Mouse (Mus musculus) intestine, embryonic 16.5 days (tissue): Measurements from ENCODE around the gene Ccdc158. TPM values are rescaled to one million over a fixed set of nuclear protein-coding genes. Genes with fewer than 3 reads are reported as not detected.

ENCODE experiments used
- ATAC-seq: fragments of 200-750 bp; cut with Nextera tagmentation; 2 replicates; pipeline ENCODE4 v1.8.0; 2017; ENCODE audit warnings: moderate TSS enrichment, moderate library complexity
- H3K27ac ChIP-seq: fragments of 300-500 bp; sonication (generic); 2 replicates; pipeline ENCODE4 v1.5.1; 2014; ENCODE audit warnings: mild to moderate bottlenecking, low read length
- H3K27me3 ChIP-seq: fragments of 300-500 bp; sonication (generic); replicated peaks from 2 replicates; pipeline ENCODE4 v1.6.1; 2014; ENCODE audit warnings: low read length, control low read depth, mixed read lengths; ENCODE audit not compliant: control insufficient read depth, insufficient read depth
- H3K36me3 ChIP-seq: fragments of 300-500 bp; sonication (generic); 2 replicates; pipeline ENCODE4 v1.6.1; 2014; ENCODE audit warnings: low read length, control low read depth; ENCODE audit not compliant: control insufficient read depth, insufficient read depth
- H3K4me1 ChIP-seq: fragments of 300-500 bp; sonication (generic); 2 replicates; pipeline ENCODE4 v1.6.1; 2014; ENCODE audit warnings: low read length, control low read depth, mixed read lengths; ENCODE audit not compliant: control insufficient read depth, insufficient read depth
- H3K4me2 ChIP-seq: fragments of 300-500 bp; sonication (generic); 2 replicates; pipeline ENCODE4 v1.6.1; 2014; ENCODE audit warnings: low read depth, low read length, control low read depth
- H3K4me3 ChIP-seq: fragments of 300-500 bp; sonication (generic); 2 replicates; pipeline ENCODE4 v1.5.1; 2014; ENCODE audit warnings: mild to moderate bottlenecking, low read length
- H3K9ac ChIP-seq: fragments of 300-500 bp; sonication (generic); 2 replicates; pipeline ENCODE4 v1.6.1; 2014; ENCODE audit warnings: low read depth, low read length
- H3K9me3 ChIP-seq: fragments of 300-500 bp; sonication (generic); 2 replicates; pipeline ENCODE4 v1.6.1; 2016; ENCODE audit warnings: low read length, control low read depth; ENCODE audit not compliant: control insufficient read depth
- WGBS: fragments of 180-500 bp; shearing (Covaris S2); extraction: QIAGEN DNeasy Blood & Tissue Kit; methylation state at CpG from one replicate; pipeline ENCODE4 v1.1.7; 2014; 5-methylcytosine and 5-hydroxymethylcytosine counted together
- polyA plus RNA-seq: library from polyadenylated mRNA; unstranded; fragments of >200 nt; fragmentation: Nextera tagmentation; extraction: Ambion mirVana; gene quantifications from 2 replicates; pipeline ENCODE4 v1.2.1, GENCODE M21; 2015

Ccdc158 gene
- polyA plus RNA-seq, 1 experiment from 2014 or later, result 0.88 TPM

DNA sequence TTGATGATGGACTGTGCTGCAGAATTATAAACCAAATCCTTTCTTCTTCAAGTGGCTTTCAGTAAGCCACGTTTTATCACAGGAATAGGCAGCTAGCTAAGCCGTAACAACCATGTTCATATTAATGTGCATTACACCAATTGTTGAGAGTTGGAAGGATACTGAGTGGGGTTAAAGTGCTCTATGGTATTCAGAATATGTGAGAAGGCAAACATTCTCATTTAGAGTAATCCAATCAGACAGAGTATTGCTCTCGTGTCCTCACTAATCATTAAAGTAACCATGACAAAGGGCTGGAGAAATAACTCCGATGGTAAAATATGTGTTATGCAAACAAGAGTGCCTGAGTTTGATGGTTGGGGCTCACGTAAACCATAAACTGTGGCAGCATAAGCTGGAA is 53.2 kb downstream of the Ccdc158 start:
- no peaks in the 10 kb centered on the region for H3K36me3 ChIP-seq
- no peak overlapping the region for H3K9ac ChIP-seq
- 49% methylated on average over 5 of the region's 5 CpGs for WGBS
- H3K9me3 ChIP-seq, result no peaks in the 10 kb centered on the region
- no peak overlapping the region for H3K4me3 ChIP-seq
- H3K27ac ChIP-seq, result no peak overlapping the region
- no peaks in the 10 kb centered on the region for H3K27me3 ChIP-seq
- H3K4me2 ChIP-seq, result no peak overlapping the region
- no peaks in the 10 kb centered on the region for H3K4me1 ChIP-seq
- no peak for ATAC-seq

GRCm38 (mm10) chr5:92612756-92613155 is 62.3 kb downstream of the Ccdc158 start:
- Histone ChIP-seq H3K36me3 (no peaks in the 10 kb centered on the region), H3K4me3 (no peak overlapping the region), H3K9ac (no peak overlapping the region), H3K4me1 (no peaks in the 10 kb centered on the region), H3K4me2 (no peak overlapping the region), H3K9me3 (no peaks in the 10 kb centered on the region), H3K27ac (no peak overlapping the region), H3K27me3 (no peaks in the 10 kb centered on the region)
- WGBS, result 84% methylated on average over 4 of the region's 4 CpGs
- ATAC-seq, result no peak

DNA sequence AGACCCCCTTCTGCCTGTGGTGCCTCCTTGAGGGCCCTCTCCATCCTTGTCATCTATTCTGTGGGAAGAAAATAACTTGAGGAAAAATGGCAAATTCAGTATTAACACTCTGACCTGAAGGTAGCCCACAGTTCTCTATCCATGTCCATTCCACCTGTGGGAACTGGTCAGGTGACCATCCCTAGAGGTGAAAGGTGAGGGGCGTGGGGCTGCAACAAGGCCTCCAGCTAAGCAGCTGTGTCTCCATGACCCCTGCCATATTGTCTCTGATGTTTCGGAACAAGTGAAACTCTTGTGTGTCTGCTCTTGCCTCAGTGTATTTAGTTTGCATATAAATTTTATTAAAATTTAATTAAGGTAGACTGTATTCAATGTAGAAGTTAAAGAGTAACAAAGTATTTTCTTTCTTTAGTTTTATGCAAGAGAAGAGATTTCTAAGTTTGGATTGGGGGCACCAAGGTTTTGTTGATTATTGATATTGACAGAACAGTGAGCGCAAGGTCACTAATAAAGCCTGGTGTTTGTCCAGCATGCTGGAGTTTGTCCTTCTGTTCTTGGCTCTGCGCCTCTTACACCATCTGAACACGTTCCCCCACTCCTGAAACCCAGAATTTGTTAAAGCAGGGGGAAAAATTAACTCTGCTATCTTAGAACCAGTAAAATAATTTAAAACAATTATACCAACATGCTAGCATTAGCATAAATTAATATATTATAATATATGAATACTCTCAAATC is 67.4 kb downstream of the Ccdc158 start:
- no peak for ATAC-seq
- Histone ChIP-seq H3K4me3 (no peak overlapping the region), H3K9me3 (no peaks in the 10 kb centered on the region), H3K27ac (no peak overlapping the region), H3K4me2 (no peak overlapping the region), H3K4me1 (peaks cover 6% of the 10 kb centered on the region; the same call in 1 of the 2 replicates), H3K27me3 (no peaks in the 10 kb centered on the region), H3K36me3 (no peaks in the 10 kb centered on the region), H3K9ac (no peak overlapping the region)
- 84% methylated on average over 5 of the region's 5 CpGs for WGBS

DNA sequence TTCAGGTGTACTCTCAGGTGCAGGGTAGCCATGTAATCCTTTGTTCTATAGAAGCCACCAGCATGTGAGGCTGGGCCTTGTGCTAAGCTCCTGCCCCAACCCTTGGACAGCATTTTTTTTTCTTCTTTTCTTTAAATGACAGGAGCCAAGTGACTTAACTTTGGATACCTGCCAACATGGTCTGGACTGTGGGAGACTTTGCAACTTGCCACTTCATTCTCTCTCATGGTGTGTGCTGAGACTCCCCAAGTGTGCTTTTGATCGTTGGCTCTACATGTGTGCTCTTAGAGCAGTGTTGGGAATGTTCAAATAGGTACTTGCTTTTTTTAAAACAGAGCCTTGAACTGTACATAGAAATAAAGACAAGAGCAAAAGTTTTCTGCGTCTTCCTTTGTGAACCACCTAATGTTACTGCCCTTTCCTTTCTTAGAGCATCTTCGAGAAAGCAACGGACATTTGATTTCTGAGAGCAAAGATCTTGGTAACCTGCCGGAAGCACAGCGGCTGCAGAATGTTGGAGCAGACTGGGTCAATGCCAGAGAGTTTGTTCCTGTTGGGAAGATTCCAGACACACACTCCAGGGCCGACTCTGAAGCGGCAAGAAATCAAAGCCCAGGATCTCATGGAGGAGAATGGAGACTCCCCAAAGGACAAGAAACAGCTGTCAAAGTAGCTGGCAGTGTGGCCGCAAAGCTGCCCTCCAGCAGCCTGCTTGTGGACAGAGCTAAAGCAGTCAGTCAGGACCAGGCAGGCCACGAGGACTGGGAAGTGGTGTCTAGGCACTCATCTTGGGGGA is 70.4 kb downstream of the Ccdc158 start:
- Histone ChIP-seq H3K9me3 (no peaks in the 10 kb centered on the region), H3K36me3 (no peaks in the 10 kb centered on the region), H3K27ac (peak overlapping the region; percentile 46; the same call in 1 of the 2 replicates), H3K27me3 (0 out of 2 replicates have a peak, but pooled peaks cover 5% of the 10 kb centered on the region), H3K4me3 (peak overlapping the region; percentile 88), H3K4me2 (peak overlapping the region; percentile 95), H3K9ac (peak overlapping the region; percentile 10; the same call in 1 of the 2 replicates), H3K4me1 (peaks cover 6% of the 10 kb centered on the region; the same call in 1 of the 2 replicates)
- WGBS, result 58% methylated on average over 10 of the region's 10 CpGs
- no peak for ATAC-seq

GRCm38 (mm10) chr5:92602691-92603690 is 72.1 kb downstream of the Ccdc158 start, which contains the start of gene Stbd1:
Stbd1 (plus strand) TSS chr5:92603041.
- peak; percentile 96 for ATAC-seq
- H3K27ac ChIP-seq, result peak within 1 kb of the TSS; percentile 69
- H3K9ac ChIP-seq, result peak within 1 kb of the TSS; percentile 84
- 0 out of 2 replicates have a peak, but pooled peaks cover 5% of the 10 kb centered on the region for H3K27me3 ChIP-seq
- H3K4me3 ChIP-seq, result peak within 1 kb of the TSS; percentile 88
- H3K9me3 ChIP-seq, result no peaks in the 10 kb centered on the region
- WGBS, result 1% methylated on average over 64 of the region's 69 CpGs
- H3K4me2 ChIP-seq, result peak within 1 kb of the TSS; percentile 95
- peaks cover 6% of the 10 kb centered on the region; the same call in 1 of the 2 replicates for H3K4me1 ChIP-seq
- H3K36me3 ChIP-seq, result no peaks in the 10 kb centered on the region

DNA sequence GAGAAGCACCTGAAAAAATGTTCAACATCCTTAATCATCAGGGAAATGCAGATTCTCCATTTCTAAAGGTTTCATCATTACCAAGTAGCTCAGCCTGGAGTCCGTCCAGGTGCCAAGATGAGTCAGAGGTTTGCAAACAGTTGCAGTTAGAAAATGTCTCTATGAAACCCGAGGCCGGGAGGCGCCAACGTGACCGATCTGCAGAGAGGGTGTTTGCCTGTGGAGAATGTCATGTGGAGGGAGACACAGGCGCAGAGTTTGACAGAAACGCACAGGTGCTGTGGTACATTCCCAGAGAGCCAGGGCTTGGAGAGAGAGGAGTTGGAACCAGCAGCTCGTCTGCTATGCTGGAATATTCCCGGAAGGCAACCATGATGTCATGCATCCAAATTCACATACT is 76.0 kb downstream of the Ccdc158 start:
- Histone ChIP-seq H3K9ac (no peak overlapping the region), H3K4me1 (no peaks in the 10 kb centered on the region), H3K27ac (no peak overlapping the region), H3K27me3 (0 out of 2 replicates have a peak, but pooled peaks cover 5% of the 10 kb centered on the region), H3K36me3 (no peaks in the 10 kb centered on the region), H3K4me2 (no peak overlapping the region), H3K4me3 (no peak overlapping the region), H3K9me3 (no peaks in the 10 kb centered on the region)
- ATAC-seq, result no peak
- 68% methylated on average over 10 of the region's 10 CpGs for WGBS

DNA sequence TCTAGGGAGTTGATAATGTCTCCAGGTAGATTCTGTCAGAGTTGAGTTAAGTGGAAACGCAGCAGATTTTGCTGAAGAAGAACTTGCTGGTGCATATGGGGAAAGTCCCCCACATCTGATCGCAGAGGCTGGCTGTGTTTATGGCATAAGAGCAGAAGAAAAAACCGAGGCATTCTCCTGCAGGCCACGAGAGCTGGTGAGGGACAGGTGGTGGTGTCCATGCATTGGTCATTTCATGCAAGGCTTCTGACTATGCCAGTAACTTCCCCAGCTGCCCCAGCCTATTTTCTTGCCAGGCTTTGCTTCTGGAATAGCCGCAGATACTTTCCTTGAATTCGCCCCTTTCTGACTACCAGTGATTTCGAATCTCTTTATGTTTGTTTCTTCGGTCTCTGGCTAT is 78.2 kb downstream of the Ccdc158 start:
- 0 out of 2 replicates have a peak, but pooled peaks cover 5% of the 10 kb centered on the region for H3K27me3 ChIP-seq
- ATAC-seq, result no peak
- H3K9me3 ChIP-seq, result no peaks in the 10 kb centered on the region
- WGBS, result 89% methylated on average over 8 of the region's 8 CpGs
- no peak overlapping the region for H3K27ac ChIP-seq
- no peaks in the 10 kb centered on the region for H3K36me3 ChIP-seq
- H3K4me2 ChIP-seq, result no peak overlapping the region
- no peak overlapping the region for H3K9ac ChIP-seq
- H3K4me3 ChIP-seq, result no peak overlapping the region
- H3K4me1 ChIP-seq, result no peaks in the 10 kb centered on the region

DNA sequence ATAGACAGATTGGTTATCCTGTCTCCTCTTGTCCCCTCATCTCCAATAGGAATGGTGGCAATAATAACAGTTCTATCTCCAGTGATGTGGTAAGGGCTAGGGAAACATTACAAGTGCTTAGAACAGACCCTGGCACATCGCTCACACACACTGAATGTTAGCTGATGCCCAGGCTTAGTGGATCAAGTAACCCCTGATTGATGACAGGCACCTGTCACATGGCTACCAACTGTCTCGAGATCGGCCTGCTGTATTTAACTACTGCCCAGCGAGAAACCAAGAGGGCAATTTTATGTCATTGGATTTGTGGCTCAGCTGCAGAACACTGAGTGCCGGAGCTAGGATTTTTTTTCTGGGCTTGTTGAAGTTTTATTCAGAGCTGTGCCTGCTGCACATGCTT is 80.0 kb downstream of the Ccdc158 start:
- H3K36me3 ChIP-seq, result no peaks in the 10 kb centered on the region
- no peak overlapping the region for H3K9ac ChIP-seq
- H3K27ac ChIP-seq, result no peak overlapping the region
- no peak for ATAC-seq
- H3K4me3 ChIP-seq, result no peak overlapping the region
- no peak overlapping the region for H3K4me2 ChIP-seq
- H3K4me1 ChIP-seq, result no peaks in the 10 kb centered on the region
- H3K9me3 ChIP-seq, result no peaks in the 10 kb centered on the region
- WGBS, result 79% methylated on average over 5 of the region's 5 CpGs
- no peaks in the 10 kb centered on the region for H3K27me3 ChIP-seq
